Mouse (Mus musculus): ENCODE data around the gene Madcam1.

DNA sequence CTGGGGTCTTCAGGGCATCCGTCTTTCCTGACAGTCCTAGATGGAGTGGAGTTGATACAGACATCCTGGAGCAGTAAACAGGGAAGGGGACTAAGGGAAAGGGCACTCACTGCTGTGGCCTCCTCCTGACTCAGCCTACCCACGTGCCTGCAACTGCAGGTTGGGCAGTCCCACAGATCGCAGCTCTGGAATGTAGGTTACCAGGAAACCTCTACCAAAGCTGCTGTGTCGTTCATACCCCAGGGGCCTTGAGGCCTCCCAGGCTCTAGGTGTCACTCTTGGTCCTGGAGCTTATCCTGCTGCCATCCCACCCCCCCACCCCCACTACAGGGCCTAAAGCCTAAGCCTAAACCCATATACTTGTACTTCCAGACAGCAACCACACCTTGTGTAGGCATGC is 43.4 kb downstream of the Madcam1 start:
- no peak for TF ChIP-seq CTCF (IDR thresholded peaks at IDR 0.05; ENCODE audit: low read depth, low read length)
- TF ChIP-seq GATA1 (IDR thresholded peaks at IDR 0.05; ENCODE audit: borderline replicate concordance, low read length) = no peak

Data from G1E (cell line).